Mouse (Mus musculus): ENCODE measurements around the gene Ankrd34a.

Ankrd34a gene

DNA sequence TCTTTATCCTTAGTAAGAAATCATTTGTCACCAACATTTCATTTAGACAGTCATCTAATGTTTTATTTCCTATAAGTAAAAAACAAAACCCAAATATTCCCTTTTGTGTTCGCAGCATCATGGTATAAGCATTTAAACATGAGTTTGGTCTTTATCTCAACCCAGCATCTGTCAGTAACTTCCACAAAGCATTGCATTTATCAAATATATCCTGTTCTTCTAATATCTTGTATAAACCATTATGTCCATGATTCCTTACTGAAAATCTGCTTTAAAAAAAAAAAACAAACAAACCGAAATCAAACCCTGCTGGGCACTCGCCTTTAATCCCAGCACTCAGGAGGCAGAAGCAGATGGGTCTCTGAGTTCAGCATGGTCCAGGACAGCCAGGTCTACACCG is 10.2 kb downstream of the Ankrd34a start:
- DNase-seq (ENCODE audit: inconsistent ontology term): no peak

DNA sequence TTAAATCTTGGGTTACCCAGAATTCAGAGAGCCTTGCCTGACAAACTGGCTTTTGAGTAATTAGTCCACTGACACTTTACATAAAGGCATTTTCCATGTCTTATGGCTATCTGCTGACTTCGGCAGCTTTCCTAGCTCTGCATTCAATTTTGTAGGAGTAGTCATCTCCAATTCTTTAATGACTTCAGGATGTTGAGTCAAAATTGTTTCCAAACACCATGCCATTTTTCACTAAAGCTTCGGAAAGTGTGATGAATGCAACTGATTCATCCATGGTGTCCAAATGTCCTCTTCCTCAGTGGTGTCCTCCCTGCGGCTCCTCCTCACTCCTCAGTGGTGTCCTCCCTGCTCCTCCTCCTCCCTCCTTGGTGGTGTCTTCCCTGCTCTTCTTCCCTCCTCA is 21.5 kb downstream of the Ankrd34a start:
- no peak for DNase-seq (ENCODE audit: inconsistent ontology term)

DNA sequence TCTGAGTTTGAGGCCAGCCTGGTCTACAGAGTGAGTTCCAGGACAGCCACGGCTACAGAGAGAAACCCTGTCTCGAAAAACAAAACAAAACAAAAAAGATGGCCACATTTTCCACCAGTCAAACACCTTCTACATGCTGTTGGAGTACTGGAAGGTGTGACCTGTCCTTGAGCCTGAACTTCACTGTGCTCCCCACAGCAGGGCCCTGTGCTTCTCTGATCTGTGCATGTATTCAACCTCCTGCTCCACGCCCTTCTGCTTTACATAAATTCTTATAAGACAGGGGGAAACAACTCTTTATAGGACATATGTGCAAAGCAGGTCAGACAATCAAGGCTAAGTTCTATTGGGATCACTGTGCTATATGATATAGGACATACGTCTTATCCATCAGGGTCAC is 26.8 kb downstream of the Ankrd34a start:
- DNase-seq (ENCODE audit: inconsistent ontology term): no peak

DNA sequence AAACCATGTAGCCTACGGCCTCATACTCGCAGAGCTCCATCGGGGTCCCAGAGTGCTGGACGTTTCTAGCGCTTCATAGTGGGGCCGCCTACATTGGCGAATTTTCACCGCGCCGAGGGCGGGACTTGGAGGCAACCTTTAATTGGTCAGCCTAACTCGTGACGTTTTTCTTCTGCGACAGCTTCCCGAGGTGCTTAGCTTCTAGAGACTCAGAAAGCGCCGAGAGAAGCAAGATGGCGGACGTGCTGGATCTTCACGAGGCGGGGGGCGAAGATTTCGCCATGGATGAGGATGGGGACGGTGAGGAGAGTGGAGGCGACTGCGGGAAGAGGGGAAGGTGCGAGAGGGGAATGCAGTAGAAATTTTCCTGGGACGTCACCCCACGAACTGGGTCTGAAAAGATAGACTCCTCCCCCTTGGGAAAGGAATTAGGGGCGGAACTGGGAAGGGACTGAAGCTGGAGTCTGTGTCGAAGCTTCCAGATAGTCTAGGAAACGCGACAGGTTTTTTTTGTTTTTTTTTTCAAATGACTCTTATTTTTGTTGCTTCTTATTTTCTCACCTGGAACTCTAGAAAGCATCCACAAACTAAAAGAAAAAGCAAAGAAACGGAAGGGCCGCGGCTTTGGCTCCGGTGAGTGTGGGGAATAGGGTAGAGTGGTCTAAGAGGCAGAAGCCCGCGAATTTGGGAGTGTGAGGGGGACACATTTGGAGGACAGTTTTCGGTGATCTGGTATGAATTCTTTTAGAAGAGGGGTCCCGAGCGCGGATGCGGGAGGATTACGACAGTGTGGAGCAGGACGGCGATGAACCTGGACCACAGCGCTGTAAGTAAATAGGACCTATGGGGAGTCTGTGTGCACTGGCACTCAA is 33.5 kb downstream of the Ankrd34a start, which contains the start of gene Rbm8a:
TSS of gene Rbm8a (plus strand) at position 205 of the 872 bp plus-strand sequence.
- peak; percentile 93 for DNase-seq (ENCODE audit: inconsistent ontology term)

DNA sequence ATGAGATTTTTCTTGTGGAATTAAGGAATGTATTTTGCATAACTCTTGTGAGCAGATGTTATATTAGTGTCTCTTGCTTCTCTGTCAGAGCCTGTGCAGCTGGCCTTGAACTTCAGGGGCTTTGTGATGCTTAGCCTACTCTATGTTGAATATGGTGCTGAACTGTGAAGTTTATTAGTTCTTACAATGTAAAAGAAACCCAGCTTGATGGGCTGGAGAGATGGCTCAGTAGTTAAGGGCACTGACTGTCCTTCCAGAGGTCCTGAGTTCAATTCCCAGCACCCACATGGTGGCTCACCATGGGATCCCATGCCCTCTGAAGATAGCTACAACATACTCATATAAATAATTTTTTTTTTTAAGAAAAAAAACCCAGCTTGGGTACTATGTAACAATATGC is 35.6 kb downstream of the Ankrd34a start:
- no peak for DNase-seq (ENCODE audit: inconsistent ontology term)

DNA sequence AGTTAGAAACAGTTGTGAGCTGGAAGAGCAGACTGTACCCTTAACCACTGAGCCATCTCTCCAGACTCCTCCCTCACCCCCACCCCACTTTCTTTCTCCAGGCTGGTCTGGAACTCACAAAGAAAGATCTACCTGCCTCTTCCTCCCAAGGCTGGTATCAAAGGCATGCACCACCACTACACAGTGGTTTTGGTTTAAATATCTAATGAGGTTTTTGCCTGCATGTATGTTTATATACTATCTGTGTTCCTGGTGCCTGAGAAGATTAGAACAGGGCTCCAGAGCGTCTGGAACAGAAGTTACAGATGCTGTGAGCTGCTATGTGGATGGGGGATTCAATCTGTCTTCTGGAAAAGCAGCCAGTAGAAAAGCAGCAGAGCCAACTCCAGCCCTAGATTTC is 37.6 kb downstream of the Ankrd34a start:
- no peak for DNase-seq (ENCODE audit: inconsistent ontology term)

DNA sequence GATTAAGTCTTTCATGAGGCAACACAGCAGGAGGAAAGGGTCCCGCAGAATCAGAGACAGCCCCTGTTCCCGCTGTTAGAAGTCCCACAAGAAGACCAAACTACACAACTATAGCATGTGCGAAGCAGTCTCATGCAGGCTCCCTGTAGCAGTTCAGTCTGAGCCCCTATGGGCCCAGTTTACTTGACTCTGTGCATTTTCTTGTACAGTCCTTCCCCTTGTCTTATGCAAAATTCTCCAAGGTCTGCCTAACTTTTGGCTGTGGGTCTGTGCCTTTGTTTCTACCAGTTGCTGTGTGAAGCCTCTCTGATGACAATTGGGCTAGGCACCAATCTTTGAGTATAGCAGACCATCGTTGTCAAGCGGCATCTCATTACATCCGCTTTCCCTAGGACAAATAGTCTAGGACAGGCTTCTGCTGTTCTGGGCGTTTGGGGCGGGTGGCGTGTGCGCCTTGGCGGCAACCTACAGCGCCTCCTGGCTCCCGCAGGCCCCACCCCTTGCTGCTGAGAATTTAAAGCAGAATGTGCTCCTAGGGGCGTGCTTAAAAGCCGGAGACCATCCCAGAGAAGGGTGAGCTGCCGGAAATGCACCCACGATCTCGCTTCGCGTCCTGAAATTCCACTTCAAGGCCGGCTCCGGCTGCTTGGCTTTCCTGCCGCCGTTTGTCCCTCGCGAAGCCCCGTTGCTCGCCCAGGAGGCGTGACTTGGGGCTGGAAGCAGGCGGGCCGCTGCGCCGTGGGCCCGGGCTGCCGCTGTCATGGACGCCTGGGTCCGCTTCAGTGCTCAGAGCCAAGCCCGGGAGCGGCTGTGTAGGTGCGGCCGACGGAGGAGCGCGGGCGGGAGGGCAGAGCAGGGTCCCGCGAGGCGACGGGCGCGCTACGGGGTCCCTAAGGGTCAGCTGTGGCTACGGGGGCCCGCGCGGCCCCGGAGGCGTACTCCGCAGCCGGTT is 38.8 kb downstream of the Ankrd34a start, which contains the start of the genes Pex11b and Gm42957:
TSS of gene Pex11b (plus strand) at position 449 of the 952 bp plus-strand sequence.
TSS of gene Gm42957 (plus strand) at position 547 of the 952 bp plus-strand sequence.
- DNase-seq (ENCODE audit: inconsistent ontology term): peak; percentile 86

DNA sequence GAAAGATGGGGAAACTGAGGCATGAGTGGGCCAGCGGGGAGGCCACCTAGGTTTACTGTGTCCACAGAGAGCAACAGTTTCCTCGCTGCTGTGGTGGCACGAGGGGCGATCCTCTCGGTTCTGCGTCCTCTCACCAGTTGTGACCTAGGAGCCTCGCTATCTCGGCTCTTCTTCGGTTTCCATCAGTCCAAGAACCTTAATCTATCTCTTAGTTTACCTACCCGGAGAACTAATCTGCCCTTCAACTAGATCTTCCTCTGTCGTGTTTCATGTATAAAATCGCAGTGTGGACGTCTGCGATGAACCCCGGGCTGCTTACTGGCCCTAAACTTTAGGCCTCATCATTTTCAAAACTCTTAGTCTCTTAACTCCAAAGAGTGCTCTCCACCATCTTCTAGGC is 39.5 kb downstream of the Ankrd34a start:
- no peak for DNase-seq (ENCODE audit: inconsistent ontology term)

DNA sequence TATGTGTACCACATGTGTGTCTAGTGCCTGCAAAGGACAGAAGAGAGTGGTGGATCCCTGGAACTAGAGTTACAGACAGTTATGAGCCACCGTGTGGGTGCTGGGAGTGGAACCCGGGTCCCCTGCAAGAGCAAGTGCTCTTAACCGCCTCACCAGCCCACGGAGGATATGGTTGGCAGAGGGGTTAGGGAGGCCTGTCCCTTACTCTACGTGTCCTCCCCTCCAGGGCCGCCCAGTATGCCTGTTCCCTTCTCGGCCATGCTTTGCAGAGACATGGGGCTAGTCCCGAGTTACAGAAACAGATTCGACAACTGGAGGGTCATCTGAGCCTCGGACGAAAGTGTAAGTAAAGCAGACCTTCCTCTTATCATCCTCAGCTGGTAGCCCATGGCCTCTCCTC is 40.0 kb downstream of the Ankrd34a start:
- DNase-seq (ENCODE audit: inconsistent ontology term): no peak

DNA sequence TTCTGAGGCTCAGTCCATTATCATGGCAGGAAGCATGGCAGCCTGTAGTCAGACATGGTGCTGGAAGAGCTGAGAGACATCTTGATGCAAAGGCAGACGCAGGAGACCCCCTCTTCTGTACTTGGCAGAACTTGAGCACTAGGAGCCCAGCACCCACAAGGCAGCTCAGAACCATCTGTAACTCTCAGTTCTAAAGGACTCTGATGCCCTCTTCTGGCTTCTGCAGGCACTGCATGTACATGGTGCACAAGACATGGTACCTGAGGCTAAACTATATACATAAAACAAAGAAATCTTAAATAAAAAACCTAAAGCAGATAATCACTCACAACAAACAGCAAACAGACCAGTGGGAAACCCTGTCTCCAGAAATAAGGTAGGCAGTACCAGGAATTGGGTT is 42.8 kb downstream of the Ankrd34a start:
- no peak for DNase-seq (ENCODE audit: inconsistent ontology term)

DNA sequence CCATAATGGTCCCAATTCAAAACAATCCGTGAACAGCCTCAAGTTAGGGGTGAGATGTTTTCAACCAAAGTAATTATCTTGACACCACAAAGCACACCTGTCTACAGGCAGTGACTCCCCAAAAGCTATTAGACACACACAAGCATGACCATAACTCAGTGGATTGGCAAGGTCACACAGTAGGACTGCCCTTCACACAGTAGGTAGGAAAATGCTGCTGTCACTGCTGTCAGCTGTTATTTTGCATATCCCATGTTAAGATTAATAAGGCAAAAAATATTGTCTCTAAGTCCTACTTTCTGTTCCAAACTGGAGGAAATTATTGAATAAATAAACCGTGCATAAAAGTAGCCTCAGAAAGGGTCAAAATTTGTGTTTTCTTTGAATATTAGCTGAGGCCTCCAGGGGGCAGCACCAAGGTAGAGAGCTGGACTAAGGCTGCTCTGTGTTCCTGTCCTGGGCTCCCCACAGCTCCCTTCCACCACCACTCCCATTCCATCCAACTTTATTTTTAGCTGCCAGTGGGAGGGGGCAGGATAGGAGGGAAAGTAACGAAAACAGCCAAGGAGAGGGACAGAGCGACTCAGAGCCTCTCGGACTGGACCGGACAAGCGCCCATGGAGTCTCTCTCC is 48.7 kb downstream of the Ankrd34a start, which contains the start of gene Itga10:
TSS of gene Itga10 (plus strand) at position 567 of the 632 bp plus-strand sequence.
- no peak for DNase-seq (ENCODE audit: inconsistent ontology term)

DNA sequence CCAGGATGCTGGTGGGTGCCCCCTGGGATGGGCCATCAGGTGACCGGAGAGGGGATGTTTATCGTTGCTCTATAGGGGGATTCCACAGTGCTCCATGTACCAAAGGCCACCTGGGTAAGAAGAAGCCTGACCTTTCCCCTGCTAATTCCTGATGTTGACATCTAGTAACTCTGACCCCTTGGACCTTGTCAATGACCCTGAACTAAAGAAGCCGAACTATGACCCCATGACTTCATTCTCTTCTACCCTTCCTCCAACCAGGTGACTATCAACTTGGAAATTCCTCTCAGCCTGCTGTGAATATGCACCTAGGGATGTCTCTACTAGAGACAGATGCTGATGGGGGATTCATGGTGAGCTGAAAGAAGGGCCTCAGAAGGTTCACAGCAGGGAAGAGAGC is 50.9 kb downstream of the Ankrd34a start:
- no peak for DNase-seq (ENCODE audit: inconsistent ontology term)
